Mouse (Mus musculus) 3134 (cell line): ENCODE data around the gene Bckdha.

ENCODE experiments used
- DNase-seq: peaks from one replicate; pipeline ENCODE4 v3.0.0-alpha.2; 2011; ENCODE audit warnings: low spot score; ENCODE audit not compliant: insufficient read length; ENCODE audit errors: extremely low read depth

The Bckdha gene

GRCm38 (mm10) chr7:25683474-25684180 is 24.8 kb upstream of the Bckdha start:
- DNase-seq = no peak

- DNase-seq = no peak
Observed at GRCm38 (mm10) chr7:25681341-25682231, 22.8 kb upstream of the Bckdha start.

GRCm38 (mm10) chr7:25680514-25681258 is 21.9 kb upstream of the Bckdha start, which contains the start of gene B9d2:
TSS of gene B9d2 (plus strand) at chr7:25680780.
- peak; percentile 96 for DNase-seq

GRCm38 (mm10) chr7:25679971-25680370 is 21.2 kb upstream of the Bckdha start:
- DNase-seq = no peak

GRCm38 (mm10) chr7:25677013-25677412 is 18.2 kb upstream of the Bckdha start:
- no peak for DNase-seq

- peak; percentile 70 for DNase-seq
Observed at GRCm38 (mm10) chr7:25676085-25676781, 17.5 kb upstream of the Bckdha start.

- no peak for DNase-seq
Observed at GRCm38 (mm10) chr7:25675405-25675804, 16.6 kb upstream of the Bckdha start.

GRCm38 (mm10) chr7:25674719-25675300 is 16.0 kb upstream of the Bckdha start, which contains the start of gene Tmem91:
TSS of gene Tmem91 (minus strand) at chr7:25675166.
- no peak for DNase-seq

- DNase-seq = no peak
Observed at GRCm38 (mm10) chr7:25674297-25674696, 15.5 kb upstream of the Bckdha start.

GRCm38 (mm10) chr7:25672442-25672841 is 13.7 kb upstream of the Bckdha start:
- no peak for DNase-seq

GRCm38 (mm10) chr7:25671686-25672085 is 12.9 kb upstream of the Bckdha start:
- no peak for DNase-seq

- no peak for DNase-seq
Observed at GRCm38 (mm10) chr7:25670096-25670495, 11.3 kb upstream of the Bckdha start.

GRCm38 (mm10) chr7:25669631-25670030 is 10.8 kb upstream of the Bckdha start:
- no peak for DNase-seq

GRCm38 (mm10) chr7:25669158-25669557 is 10.4 kb upstream of the Bckdha start:
- DNase-seq = no peak

- DNase-seq = no peak
Observed at GRCm38 (mm10) chr7:25666381-25666780, 7.6 kb upstream of the Bckdha start.

- no peak for DNase-seq
Observed at GRCm38 (mm10) chr7:25657785-25658184, 996 bp downstream of the Bckdha start.

GRCm38 (mm10) chr7:25655601-25656428 is 3.0 kb downstream of the Bckdha start:
- DNase-seq = no peak

- no peak for DNase-seq
Observed at GRCm38 (mm10) chr7:25652244-25652759, 6.5 kb downstream of the Bckdha start.

- no peak for DNase-seq
Observed at GRCm38 (mm10) chr7:25651281-25651680, 7.5 kb downstream of the Bckdha start.
